20 mouse cellular contexts compared by ENCODE assay signal in the genomic region with DNA sequence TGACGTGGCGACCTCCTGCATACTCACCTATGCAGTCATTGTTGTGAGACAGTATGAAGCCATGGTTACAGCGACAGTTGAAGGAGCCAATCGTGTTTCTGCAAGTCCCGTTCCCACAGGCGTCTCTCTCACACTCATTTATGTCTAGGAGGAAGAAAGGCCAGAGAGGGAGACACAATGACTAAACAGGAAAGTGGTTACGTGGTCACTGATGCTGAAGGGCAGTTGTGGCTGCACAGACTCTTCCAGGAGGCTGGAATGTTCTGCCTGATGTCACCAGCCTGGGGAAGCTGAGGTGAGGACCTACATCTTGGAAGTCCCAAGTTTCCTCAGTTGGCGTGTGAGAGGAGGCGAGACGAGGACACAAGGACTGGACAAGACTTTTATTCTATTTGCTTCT.
DNase-seq lines count a peak whose midpoint lies in the region; ATAC-seq and TF ChIP-seq lines count a peak whose summit lies in the region.
"Had no signal": no experiment of that assay in that cellular context is flagged by ENCODE, and none has a peak within 500 bp of the region (broad histone marks: within the 10 kb centered on the region; RNA-seq: fewer than 3 reads in every experiment).

No protein-coding gene starts in this region.

- H3K4me2 ChIP-seq in midbrain, embryonic 11.5 days: no peak overlapping the region
- H3K4me2 ChIP-seq in midbrain, postnatal 0 days (ENCODE audit: low read depth, low read length, poor library complexity, severe bottlenecking): no peak overlapping the region
- H3K4me2 ChIP-seq: embryonic facial prominence, embryonic 12.5 days; forebrain, embryonic 13.5 days; forebrain, embryonic 15.5 days had no signal

- no peaks in the 10 kb centered on the region for H3K36me3 ChIP-seq in midbrain, embryonic 11.5 days (ENCODE audit: control insufficient read depth, insufficient read depth, low read length)
- peaks cover 20% of the 10 kb centered on the region; the same call in 1 of the 2 replicates for H3K36me3 ChIP-seq in midbrain, postnatal 0 days (ENCODE audit: insufficient read depth, low read length)
- H3K36me3 ChIP-seq: forebrain, embryonic 15.5 days had no signal

- H3K9me3 ChIP-seq in midbrain, embryonic 11.5 days (ENCODE audit: control insufficient read depth, low read length): no peaks in the 10 kb centered on the region
- H3K9me3 ChIP-seq in midbrain, postnatal 0 days (ENCODE audit: low read length): no peaks in the 10 kb centered on the region
- H3K9me3 ChIP-seq: embryonic facial prominence, embryonic 10.5 days; embryonic facial prominence, embryonic 12.5 days; forebrain, embryonic 13.5 days; forebrain, embryonic 15.5 days had no signal

- whole genome bisulfite sequencing in midbrain, embryonic 11.5 days: 95% methylated on average over 10 of the region's 10 CpGs
- WGBS in midbrain, postnatal 0 days: 93% methylated on average over 10 of the region's 10 CpGs

- H3K27ac ChIP-seq in midbrain, embryonic 11.5 days (ENCODE audit: low read depth, low read length): no peak overlapping the region
- H3K27ac ChIP-seq in midbrain, postnatal 0 days (ENCODE audit: low read depth, low read length): no peak overlapping the region
- H3K27ac ChIP-seq: embryonic facial prominence, embryonic 10.5 days; embryonic facial prominence, embryonic 12.5 days; forebrain, embryonic 13.5 days; forebrain, embryonic 15.5 days had no signal

- H3K4me3 ChIP-seq in midbrain, embryonic 11.5 days (ENCODE audit: low read depth, low read length): no peak overlapping the region
- H3K4me3 ChIP-seq in midbrain, postnatal 0 days (ENCODE audit: low read depth, low read length): no peak overlapping the region
- H3K4me3 ChIP-seq: embryonic facial prominence, embryonic 10.5 days; embryonic facial prominence, embryonic 12.5 days; forebrain, embryonic 13.5 days; forebrain, embryonic 15.5 days had no signal

- no peak for TF ChIP-seq CTCF in midbrain, postnatal 0 days (IDR thresholded peaks at IDR 0.05)

- no peaks in the 10 kb centered on the region for H3K4me1 ChIP-seq in midbrain, embryonic 11.5 days (ENCODE audit: control insufficient read depth, insufficient read depth, low read length)
- H3K4me1 ChIP-seq in midbrain, postnatal 0 days (ENCODE audit: insufficient read depth, low read length): no peaks in the 10 kb centered on the region
- H3K4me1 ChIP-seq: embryonic facial prominence, embryonic 10.5 days; embryonic facial prominence, embryonic 12.5 days; forebrain, embryonic 13.5 days; forebrain, embryonic 15.5 days had no signal

- H3K27me3 ChIP-seq in midbrain, embryonic 11.5 days (ENCODE audit: control insufficient read depth, insufficient read depth, low read length): no peaks in the 10 kb centered on the region
- no peaks in the 10 kb centered on the region for H3K27me3 ChIP-seq in midbrain, postnatal 0 days (ENCODE audit: insufficient read depth, low read length)
- H3K27me3 ChIP-seq: embryonic facial prominence, embryonic 12.5 days; forebrain, embryonic 13.5 days; forebrain, embryonic 15.5 days had no signal

- peak; percentile 80 for DNase-seq in heart, adult 11 months
- DNase-seq in heart, adult 8-10 months (ENCODE audit: low spot score): no peak
- DNase-seq in midbrain, embryonic 11.5 days (ENCODE audit: low spot score, missing footprints): peak; percentile 62
- DNase-seq in midbrain, postnatal 0 days (ENCODE audit: low spot score): no peak
- DNase-seq in 416B (ENCODE audit: low read depth): peak; percentile 22
- DNase-seq in cerebellum, postnatal 4 days (ENCODE audit: low spot score in 2 of 2): no peak
- DNase-seq: adrenal gland, adult 2 months; adrenal gland, postnatal 10 days; adrenal gland, postnatal 25 days; cerebellum, adult 11 months; cerebellum, adult 18-20 months; cerebellum, adult 8-10 months; cerebellum, adult 9-11 months; cerebellum, postnatal 14 days; cerebellum, postnatal 36 days; forebrain, postnatal 0 days had no signal

- ATAC-seq in midbrain, embryonic 11.5 days (ENCODE audit: low FRiP score): no peak
- no peak for ATAC-seq in midbrain, postnatal 0 days (ENCODE audit: low FRiP score)
- ATAC-seq: forebrain, embryonic 13.5 days; forebrain, embryonic 15.5 days; forebrain, postnatal 0 days had no signal

- H3K9ac ChIP-seq in midbrain, embryonic 11.5 days (ENCODE audit: low read length): no peak overlapping the region
- H3K9ac ChIP-seq in midbrain, postnatal 0 days (replicated peaks; ENCODE audit: low read length, poor library complexity, severe bottlenecking): no peak overlapping the region
- H3K9ac ChIP-seq: embryonic facial prominence, embryonic 12.5 days; forebrain, embryonic 13.5 days; forebrain, embryonic 15.5 days; forebrain, postnatal 0 days had no signal

Comparison
In these comparisons a context has a peak if more than half of its experiments do, and no peak if none do; other contexts are left out.
1. DNase-seq: peak in heart, adult 11 months (single experiment), midbrain, embryonic 11.5 days (single experiment) and 416B (single experiment); none in heart, adult 8-10 months (single experiment), midbrain, postnatal 0 days (single experiment) and cerebellum, postnatal 4 days (0 of 2).